Mouse (Mus musculus) cortical plate, adult 2 months (tissue): ENCODE results near the gene Ckb.

Source experiments
- CTCF ChIP-seq: fragments of 200-500 bp; IDR thresholded peaks from 2 replicates; pipeline ENCODE4 v1.5.1; 2011; ENCODE audit warnings: mild to moderate bottlenecking, control low read depth, low read length; ENCODE audit not compliant: insufficient read depth; ENCODE audit errors: extremely low read depth
- POLR2A ChIP-seq: fragments of 200-500 bp; IDR thresholded peaks from 2 replicates; pipeline ENCODE4 v1.6.1; 2011; ENCODE audit warnings: mild to moderate bottlenecking, low read length, control low read depth; ENCODE audit not compliant: insufficient read depth; ENCODE audit errors: extremely low read depth

GRCm38 (mm10) chr12:111678670-111678933 lies 6.5 kb upstream of the Ckb start:
- TF ChIP-seq CTCF (no peak), POLR2A (no peak)
